Mouse (Mus musculus) WW6 (cell line): ENCODE results near the gene Celf2.
"Not testable (repeated sequence)": the region's sequence is repeated elsewhere in the genome, so short reads cannot be mapped to it uniquely, and the experiment has no call there.

Experiments
- DNase-seq: peaks from one replicate; pipeline ENCODE4 v3.0.0-alpha.2; 2013; ENCODE audit warnings: low read depth, low spot score

Gene Celf2

DNA sequence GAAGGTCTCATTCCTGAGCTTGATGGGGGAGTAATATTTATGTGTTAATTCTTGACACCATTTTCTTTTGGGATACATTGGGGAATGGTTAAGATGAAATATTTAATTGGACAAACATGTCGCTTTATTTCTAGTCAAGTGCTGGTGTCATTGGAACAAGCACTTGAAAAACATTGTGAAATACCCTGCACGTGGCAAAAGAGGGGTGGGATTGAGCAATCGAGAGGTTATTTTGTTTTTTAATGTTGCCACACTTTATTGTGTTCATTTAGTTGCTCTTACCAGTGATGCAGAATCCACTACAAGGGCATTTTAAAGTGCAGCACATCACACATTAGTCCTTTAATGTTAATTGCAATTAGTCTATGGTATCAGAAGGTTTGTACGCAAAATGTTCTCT is 242.2 kb downstream of the Celf2 start:
- no peak for DNase-seq

GRCm38 (mm10) chr2:7262668-7263067 is 246.7 kb downstream of the Celf2 start:
- not testable (repeated sequence) for DNase-seq

DNA sequence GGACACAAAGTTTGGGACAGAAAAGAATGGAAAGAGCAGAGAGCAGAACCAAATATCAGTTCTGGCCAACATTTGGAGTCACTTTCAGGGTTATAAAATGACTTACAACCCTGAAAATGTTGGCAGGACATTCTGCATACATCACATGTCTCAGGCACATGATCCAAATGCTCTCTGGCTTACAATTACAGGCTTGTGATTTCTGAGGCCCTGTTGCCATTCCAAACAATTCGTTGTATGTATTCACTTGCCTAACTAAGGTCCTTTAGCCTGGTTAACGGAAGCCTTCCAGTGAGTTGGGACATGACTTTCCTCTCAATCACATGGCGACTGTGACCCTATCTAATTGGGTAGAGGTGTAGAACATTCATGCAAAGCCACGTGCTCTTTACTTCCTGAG is 249.2 kb downstream of the Celf2 start:
- DNase-seq, result no peak

- no peak for DNase-seq
Observed at GRCm38 (mm10) chr2:7259616-7260015, 249.7 kb downstream of the Celf2 start.

- DNase-seq, result no peak
Observed at GRCm38 (mm10) chr2:7256023-7256422, 253.3 kb downstream of the Celf2 start.

- no peak for DNase-seq
Observed at GRCm38 (mm10) chr2:7255386-7255785, 254.0 kb downstream of the Celf2 start.

DNA sequence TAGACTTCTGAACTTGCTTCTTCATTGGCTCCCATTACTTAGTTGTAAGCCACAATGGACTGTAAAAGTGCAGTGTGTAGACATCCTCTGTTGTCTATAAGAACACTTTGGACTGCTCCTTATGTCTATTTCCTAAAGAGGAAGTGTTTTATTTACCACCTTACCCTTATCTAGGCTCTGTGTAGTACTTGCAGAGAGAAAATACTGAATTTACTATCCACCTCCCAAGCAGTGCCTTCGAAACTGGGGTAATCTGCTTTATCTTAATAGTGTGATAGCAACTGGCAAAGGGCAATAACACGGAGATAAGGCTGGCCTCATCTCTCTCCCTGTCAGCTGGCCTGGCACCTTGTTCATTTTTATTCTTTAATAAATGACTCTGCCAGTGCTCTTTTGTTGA is 259.0 kb downstream of the Celf2 start:
- DNase-seq, result no peak

DNA sequence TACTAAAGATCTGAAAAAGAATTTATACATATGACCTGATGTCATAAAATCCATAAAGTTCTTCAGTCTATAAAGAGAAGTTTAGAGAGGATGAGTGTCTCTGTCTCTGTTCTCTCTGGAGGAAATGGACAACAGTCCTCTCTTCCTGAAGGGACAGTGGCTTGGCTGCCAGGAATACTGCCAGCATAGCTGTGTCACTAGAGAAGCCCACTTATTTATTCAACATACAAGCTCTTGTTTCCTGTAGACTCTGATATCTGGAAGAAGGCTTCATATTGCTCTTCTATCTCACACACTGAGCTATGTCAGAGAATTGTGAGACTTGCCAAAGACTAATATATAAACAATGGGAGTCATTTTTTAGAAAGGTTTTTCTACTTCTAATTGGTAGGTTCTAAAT is 260.4 kb downstream of the Celf2 start:
- no peak for DNase-seq

- no peak for DNase-seq
Observed at GRCm38 (mm10) chr2:7245958-7246774, 263.2 kb downstream of the Celf2 start.

DNA sequence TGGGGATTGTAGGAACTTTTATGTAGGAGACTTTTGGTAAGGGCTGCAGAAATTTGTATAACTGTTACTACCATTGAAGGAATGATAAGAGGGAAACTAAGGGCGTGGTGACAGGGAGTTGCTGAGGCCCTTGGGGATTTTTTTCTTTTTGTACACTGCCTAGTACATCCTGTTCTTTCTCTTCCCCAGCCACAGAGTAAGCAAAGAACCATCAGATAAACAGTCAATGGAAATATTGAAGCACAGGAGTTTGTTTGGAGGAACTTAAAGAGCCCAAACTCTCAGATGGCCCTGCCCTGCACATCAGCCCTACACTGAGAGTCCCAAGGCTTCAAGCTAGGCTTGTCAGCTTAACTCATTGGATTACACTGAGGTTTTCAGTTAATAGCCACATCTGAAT is 267.2 kb downstream of the Celf2 start:
- no peak for DNase-seq

DNA sequence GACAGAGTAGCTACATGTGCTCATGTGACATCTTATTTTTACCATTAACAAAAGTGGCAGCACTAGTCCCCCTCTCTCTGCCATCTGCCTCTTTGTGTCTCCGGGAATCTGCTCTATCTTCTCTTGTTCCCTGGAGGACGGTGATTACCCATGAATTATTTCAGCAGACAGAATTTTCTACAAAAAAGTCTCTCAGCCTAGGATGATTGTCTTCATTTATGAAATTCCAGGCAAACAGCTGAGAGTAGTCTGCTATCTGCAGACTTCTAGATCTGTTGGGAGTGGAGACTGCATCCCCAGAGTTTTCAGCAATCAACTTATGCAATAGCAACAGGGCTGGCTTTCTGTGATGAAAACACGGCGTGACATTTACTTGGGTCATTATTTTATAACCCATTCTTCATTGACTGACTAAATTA is 267.8 kb downstream of the Celf2 start:
- DNase-seq, result no peak

DNA sequence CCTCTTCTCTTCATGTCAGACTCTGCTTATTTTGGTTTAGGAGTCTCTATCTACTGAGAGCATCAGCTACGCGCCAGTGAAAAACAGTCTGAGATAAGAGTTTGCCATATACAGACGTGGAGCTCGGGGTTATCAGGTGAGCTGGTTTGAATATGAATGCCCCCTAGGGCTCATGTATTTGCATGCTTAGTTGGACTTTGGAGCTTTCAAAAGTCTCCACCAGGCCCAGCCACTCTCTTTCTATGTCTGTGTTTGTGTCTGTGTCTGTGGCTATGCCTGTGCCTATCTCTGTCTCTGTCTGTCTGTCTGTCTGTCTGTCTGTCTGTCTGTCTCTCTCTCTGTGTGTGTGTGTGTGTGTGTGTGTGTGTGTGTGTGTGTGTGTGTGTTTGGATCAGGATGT is 272.1 kb downstream of the Celf2 start:
- DNase-seq, result no peak

DNA sequence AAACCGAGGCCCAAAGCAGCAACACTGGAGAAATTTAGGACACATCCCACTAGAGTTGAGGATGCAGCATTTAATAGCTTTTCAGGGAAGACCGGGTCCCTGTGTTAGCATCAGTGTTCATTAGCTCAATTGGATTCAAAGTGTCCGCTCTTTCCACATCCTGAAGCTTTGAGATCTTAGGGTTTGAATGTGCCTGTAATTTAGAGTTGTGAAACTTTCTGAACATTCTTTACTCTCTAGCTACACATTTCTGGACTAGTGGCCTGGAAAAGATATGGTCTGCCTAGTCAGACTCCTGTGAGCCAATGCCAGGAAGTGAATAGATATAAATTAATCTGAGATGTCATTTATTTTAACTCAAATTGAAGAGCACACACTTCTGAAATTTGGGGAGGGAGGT is 272.9 kb downstream of the Celf2 start:
- DNase-seq, result no peak

GRCm38 (mm10) chr2:7235059-7235741 is 274.2 kb downstream of the Celf2 start:
- DNase-seq, result no peak

DNA sequence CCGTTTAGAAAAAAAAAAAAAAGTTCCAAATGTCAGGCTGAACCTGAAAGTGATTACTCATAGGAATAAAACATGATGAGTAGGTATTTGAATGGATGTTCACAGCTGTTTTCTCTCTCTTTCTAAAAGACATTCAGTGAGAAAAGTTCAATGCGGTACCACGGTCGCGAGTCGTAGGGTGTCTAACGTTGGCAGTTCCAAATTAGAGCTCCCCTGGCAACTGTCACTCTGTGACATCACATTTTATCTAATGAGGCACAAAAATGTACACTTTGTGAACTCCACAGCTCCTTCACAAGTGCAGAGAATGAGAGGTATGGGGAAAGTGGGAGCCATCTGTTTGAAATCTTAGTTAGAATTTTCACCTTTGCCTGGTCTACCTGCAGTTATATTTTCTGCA is 274.8 kb downstream of the Celf2 start:
- DNase-seq, result no peak

DNA sequence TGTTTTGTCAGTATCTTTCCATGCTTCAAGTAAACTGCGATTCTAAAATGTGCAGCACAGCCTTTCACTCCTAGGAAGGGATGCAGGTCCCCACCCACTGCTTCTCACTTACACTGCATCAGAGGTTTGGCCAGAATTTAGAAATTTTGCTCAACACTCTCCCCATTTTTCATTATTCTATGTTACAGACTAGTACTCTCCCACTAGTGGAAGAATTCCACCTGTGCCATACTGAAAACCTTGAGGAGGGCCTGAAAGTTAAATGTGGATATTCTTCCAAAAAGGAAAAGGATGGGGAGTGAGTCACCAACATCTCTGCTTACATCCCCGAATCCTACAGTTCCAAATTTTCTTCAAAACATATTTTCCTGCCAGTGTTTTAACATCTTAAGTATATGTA is 276.0 kb downstream of the Celf2 start:
- no peak for DNase-seq

GRCm38 (mm10) chr2:7226785-7227184 is 282.6 kb downstream of the Celf2 start:
- DNase-seq, result no peak

- no peak for DNase-seq
Observed at GRCm38 (mm10) chr2:7224346-7225071, 284.9 kb downstream of the Celf2 start.

DNA sequence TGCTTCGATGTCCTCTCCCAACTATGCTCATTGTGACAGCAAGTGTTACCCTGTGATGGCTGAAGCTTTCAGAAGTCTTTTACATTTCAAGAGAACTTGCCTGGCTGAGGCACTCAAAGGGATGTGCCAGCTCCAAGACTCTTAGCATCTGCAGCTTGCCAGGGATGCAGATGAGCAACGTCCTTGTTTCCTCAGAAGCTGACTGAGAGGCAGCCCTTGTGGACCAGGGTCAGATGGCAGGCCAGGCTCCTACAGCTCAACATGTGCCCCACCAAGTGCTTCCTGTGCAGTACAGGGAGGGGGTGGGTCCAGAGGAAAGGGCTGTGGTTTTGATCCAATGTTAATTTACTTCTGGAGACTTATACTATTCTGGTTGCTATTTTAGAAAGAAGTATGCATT is 285.8 kb downstream of the Celf2 start:
- no peak for DNase-seq

- no peak for DNase-seq
Observed at GRCm38 (mm10) chr2:7222886-7223285, 286.5 kb downstream of the Celf2 start.

- DNase-seq, result no peak
Observed at GRCm38 (mm10) chr2:7221856-7222255, 287.5 kb downstream of the Celf2 start.

DNA sequence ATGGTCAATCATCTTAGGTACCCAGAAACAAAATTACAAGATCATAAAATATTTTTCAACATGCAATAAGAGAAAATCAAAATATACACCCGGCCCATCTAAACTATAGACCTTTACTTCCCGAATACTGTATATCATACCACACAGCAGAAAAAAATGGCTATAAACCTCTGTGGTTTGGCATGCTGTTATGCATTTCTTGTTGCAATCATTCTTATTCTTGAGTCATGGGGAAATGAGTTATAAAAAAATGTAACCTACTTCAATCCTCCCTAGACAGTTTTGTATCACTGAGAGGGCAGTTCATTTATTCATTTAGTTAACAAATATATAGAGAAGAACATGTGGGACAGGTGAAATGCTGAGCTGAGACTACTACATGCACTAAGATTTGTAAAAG is 291.3 kb downstream of the Celf2 start:
- DNase-seq, result no peak
